Mouse (Mus musculus): ENCODE data around the gene 9230104L09Rik.

DNA sequence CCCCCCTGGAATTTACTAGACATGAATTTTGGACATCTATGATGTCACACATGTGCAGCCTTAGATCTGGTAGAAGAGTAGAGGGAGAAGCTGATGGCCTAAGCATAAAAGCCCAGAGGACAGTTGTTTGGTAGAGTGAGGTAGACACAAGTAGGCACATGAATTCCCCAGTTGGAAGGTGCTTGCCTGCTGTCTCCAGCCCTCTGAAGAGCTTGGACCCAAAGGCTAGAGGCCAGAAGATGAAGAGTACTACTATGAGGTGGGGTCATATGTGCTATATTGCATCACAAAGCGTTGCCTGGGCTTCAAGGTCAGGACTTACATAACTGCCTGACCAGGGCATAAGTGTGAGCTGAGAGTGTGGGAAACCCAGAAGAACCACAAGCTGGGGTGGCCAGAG, 66.4 kb downstream of the 9230104L09Rik start, which contains the start of gene Cst8:
- TF ChIP-seq POLR2A (IDR thresholded peaks at IDR 0.05; ENCODE audit: insufficient read length, low read depth) (no peak), SRF (IDR thresholded peaks at IDR 0.05; ENCODE audit: control insufficient read depth, insufficient read length, low read depth) (no peak), MAX (IDR thresholded peaks at IDR 0.05; ENCODE audit: low read depth) (no peak), E2F4 (IDR thresholded peaks at IDR 0.05; ENCODE audit: insufficient read depth) (no peak), MYOD1 (IDR thresholded peaks at IDR 0.05; ENCODE audit: control insufficient read depth in 1 of 3, insufficient read length in 2 of 3, low read depth in 2 of 3) (no peak), POLR2AphosphoS2 (IDR thresholded peaks at IDR 0.05; ENCODE audit: insufficient read length, low read depth) (no peak), MYOG (IDR thresholded peaks at IDR 0.05; ENCODE audit: control insufficient read depth in 1 of 3, insufficient read depth in 1 of 3, insufficient read length in 2 of 3, low read depth in 2 of 3) (no peak), CEBPB (IDR thresholded peaks at IDR 0.05; ENCODE audit: insufficient read depth, poor library complexity, severe bottlenecking) (no peak), USF1 (IDR thresholded peaks at IDR 0.05; ENCODE audit: low read depth) (no peak), TCF12 (IDR thresholded peaks at IDR 0.05; ENCODE audit: insufficient read depth, poor library complexity, severe bottlenecking) (no peak), TCF3 (IDR thresholded peaks at IDR 0.05; ENCODE audit: insufficient read length, low read depth) (no peak), REST (IDR thresholded peaks at IDR 0.05; ENCODE audit: insufficient read depth, insufficient read length) (no peak)
